Mouse (Mus musculus): ENCODE results near the gene Efna1.

Gene Efna1

DNA sequence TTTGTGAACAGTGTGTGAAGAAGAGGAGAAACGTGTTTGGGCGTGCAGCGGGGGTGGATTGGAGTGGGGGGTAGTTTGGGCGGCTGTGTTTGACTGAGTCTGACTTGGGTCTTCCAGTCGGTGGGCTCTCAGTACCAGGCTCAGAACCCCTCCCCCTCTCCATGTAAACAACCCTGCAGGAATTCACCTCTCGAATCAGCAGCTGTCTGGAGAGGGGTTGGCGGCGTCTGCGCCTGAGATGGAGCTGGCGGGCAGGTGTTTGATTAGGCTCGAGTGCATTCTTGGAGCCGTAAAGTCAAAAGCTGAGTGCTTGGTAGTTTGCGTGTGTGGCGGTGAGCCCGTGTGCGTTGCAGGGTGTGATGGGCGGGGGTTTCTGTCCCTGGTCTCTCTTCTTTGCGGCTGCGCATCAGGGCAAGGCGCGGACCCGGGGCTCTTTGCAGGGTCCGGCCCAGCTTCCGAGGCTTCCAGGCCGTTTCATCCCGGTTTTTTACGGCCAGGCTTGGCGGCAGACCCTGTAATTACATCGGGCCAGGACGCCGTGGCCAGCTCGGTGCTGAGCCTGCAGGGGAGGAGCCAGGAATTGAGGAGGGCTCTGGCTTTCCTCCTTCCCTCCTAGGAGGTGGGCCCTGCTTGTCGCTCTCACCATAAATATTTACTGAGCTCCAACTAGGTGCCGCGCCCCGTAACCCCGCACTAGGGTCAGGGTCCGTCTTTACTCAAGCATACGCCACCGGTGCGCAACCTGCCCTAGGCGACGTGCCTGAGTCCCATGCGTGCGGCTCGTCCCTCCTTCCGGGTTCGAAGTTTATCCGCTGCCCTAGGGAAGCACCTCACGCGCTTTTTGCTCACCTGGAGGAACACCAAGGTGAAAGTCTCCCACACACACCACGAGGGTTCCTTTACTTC lies at the start of gene Efna1:
Gene Efna1 (minus strand): TSS at position 537 of the 906 bp plus-strand sequence.
- no peak for DNase-seq

DNA sequence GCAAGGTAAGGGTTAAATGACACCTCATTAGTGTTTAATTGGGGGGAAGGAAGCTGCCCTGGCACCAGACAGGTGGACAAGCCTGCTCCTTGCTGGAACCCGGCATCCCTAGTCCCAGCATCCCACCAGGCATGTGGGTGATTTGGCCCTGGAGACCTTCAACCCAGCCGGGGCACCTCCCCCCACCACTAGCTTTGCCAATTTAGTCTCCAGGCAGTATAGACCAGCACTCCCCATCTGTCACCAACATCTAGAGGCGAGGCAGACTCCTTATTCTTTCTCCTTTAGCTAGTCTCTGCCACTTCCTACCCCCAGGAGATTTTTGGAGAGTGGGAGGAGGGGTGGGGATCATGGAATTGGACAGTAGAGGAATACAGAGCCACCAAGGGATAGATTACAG lies 49.4 kb upstream of the Efna1 start:
- no peak for DNase-seq

DNA sequence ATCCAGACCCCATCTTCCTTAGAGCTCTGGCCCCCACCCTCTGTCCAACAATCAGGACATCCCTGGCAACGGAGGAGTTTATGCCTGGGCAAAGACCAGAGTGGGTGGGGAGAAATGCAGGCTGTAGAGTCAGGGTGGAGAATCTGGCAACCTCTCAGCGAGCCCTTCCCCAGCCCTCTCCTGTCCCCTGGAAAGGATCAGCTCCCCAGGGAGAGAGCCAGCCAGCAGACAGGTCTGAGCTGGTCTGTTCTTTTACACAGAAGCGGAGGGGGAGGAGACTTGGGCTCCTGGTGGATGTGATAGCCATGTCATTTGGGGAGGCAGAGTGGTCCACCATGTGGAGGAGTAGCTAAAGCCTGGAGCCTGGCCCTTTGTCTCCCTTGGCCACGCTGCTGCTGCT lies 47.7 kb upstream of the Efna1 start:
- DNase-seq, result no peak

DNA sequence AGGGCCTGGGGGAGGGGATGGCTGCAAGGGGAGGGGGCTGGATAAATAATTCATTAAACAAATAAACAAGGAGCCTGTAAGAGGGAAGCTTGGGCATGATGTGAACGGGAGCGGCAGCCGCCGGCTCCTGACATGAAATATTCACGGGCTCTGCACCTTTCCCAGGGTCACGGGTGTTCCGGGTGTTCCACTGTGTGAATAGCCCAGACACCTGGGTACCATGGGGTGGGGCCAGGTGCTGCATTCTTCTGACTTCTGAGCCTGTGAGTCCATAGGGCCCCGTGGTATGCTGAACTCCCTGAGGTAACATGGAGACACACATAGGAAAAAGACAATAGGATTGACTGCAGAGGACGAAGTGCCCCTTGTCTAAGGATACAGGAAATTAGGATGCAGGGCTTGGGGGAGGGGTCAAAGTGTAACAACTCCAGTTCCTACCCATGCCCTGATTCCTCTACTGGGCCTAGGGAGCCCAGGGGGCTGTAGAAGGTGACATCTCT lies 46.5 kb upstream of the Efna1 start:
- no peak for DNase-seq

DNA sequence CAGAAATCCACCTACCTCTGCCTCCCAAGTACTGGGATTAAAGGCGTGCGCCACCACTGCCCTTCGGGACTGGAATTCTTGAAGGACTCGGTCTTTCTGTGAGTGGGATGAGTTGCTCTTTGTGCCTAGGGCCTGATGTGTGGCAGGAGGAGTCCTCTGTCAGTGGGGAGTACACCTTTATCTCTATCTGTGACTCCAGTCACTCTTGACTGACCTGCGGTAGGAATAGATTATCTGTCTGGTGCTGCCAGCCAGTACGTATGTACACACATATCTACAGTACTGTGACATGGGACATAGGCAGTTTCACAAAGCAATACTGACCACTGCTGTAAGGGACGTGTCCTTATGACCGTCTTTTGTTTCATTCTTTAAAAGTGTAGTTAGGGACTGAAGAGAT lies 44.9 kb upstream of the Efna1 start:
- no peak for DNase-seq

- DNase-seq, result peak; percentile 70 to 76
Measured at GRCm38 (mm10) chr3:89322514-89323165, 41.7 kb upstream of the Efna1 start, which contains the start of gene Efna3. Gene Efna3 (minus strand): TSS chr3:89322965.

DNA sequence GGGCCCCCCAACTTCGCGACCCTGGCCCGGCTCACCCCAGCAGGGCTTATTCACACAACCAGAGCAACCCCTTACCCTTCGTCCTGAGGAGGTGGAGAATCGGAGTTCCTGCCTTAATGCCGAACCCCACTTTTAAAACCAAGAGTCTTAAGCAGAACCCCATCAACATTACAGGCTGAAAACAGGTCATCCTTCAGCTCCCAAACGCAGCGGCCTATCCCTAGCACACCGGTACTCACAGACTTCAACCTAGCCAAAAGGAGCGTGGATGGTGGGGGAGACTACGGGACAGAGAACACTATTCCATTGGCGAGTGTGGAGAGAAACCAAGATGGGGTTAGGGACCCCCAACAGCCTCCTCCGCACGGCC lies 41.2 kb upstream of the Efna1 start:
- no peak for DNase-seq

GRCm38 (mm10) chr3:89321183-89322130 lies 40.5 kb upstream of the Efna1 start:
- DNase-seq, result peak in 1 of 2 experiments; percentile 26

DNA sequence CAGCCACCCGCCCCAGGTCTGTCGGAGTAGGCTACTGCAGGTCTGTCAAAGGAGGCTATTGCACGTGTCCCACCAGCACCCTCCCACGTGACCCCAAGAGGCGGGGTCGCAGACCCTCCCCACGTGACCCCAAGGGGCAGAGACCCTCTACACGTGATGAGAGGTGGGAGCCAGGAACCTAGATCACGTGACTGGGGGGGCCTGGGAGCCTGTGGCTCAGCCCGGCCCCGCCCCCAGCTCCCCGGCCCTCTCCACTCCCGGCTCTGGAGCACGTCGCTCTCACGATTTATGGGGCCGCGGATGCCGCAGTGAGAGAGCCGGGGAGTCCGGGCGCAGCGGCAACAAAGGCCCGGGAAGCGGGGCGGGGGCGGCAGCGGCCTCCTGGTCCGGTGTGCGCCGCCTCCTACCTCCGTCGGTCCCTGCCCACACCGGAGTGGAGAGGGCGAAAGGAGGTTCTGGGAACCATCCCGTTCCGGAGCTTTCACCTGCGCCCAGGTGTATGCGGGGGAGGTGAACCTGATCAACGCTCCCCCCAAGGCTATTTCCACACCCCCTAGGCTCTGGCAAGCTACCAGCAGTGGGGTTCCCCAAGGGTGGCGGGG lies 39.7 kb upstream of the Efna1 start:
- DNase-seq, result peak in 1 of 2 experiments; percentile 43

DNA sequence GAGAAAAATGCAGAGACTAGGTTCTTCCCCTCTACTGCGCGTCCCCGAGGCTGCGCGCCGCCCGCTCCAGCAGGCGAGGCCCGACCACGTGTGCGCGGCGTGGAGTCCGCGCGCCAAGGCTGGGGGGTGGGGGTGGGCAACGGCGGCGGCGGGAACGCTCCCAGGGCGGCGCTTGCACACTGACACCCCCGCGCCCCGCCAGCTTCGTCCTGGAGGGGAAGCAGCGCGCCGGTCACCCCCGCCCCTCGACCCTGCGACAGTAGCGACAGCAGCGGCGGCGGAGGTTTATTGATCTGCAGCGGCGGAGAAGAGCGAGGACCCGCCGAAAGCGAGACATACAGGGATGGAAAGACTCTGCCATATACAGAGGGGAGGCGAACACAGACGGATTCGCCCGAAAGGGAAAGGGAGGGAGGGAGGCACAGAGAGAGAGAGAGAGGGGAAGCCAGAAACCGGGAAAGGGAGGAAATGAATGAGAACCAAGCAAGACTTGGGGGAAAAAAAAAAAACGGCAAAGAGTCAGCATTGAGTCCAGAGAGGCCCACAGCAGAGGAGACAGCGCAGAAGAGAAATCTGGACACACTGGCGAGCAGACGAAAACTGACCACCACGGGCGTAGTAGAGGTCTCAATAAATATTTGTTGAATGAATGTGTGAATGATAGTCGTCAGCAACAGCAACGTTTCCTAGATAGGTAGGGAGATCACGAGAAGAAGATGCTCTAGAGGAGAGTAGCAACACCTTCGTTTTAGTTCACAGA lies 38.8 kb upstream of the Efna1 start:
- peak in 1 of 2 experiments; percentile 39 for DNase-seq

- no peak for DNase-seq
Measured at GRCm38 (mm10) chr3:89318971-89319590, 38.1 kb upstream of the Efna1 start.

- DNase-seq, result no peak
Measured at GRCm38 (mm10) chr3:89318316-89318715, 37.4 kb upstream of the Efna1 start.

- DNase-seq, result no peak
Measured at GRCm38 (mm10) chr3:89317246-89317645, 36.3 kb upstream of the Efna1 start.

- peak; percentile 71 to 76 for DNase-seq
Measured at GRCm38 (mm10) chr3:89316833-89317232, 35.9 kb upstream of the Efna1 start.

DNA sequence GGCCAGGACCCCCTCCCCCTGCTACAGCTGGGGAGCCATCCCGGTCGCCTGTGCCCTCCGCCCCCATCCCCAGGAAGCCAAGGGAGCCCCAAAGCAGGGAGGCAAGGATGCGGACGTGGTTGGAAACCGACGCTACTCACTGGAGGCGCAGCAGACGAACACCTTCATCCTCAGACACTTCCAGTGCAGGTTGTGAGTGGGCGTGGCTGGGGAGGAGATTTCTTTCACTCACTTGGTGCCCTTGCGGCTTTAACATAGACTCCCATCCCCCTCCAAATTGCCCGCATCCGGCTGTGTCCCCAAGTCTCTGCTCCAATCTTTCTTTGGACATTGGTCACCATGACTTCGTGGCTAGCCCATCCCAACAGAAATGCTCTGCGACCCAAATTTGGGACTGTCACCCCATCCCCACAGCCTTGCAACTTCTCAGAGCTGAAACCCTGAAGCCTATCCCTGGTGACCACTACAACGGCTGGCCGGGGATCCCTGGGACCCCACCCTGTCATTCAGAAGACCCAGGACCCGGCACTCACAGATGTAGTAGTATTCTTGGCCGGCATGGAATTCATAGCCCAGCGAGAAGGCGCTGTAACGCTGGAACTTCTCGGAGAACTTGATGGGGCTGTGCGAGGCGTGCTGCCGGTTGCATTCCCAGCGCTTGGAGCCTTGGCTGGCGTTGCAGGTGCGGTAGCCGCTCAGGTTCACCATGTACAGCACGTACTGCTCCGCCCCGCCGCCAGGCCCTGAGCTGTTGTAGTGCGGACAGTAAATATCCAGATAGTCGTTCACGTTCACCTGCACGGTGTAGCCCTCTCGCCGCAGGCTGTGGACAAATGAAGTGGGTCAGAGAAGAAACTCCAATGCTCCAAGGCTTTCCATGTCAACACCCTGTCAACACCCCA lies 35.2 kb upstream of the Efna1 start:
- DNase-seq, result peak in 1 of 2 experiments; percentile 23

DNA sequence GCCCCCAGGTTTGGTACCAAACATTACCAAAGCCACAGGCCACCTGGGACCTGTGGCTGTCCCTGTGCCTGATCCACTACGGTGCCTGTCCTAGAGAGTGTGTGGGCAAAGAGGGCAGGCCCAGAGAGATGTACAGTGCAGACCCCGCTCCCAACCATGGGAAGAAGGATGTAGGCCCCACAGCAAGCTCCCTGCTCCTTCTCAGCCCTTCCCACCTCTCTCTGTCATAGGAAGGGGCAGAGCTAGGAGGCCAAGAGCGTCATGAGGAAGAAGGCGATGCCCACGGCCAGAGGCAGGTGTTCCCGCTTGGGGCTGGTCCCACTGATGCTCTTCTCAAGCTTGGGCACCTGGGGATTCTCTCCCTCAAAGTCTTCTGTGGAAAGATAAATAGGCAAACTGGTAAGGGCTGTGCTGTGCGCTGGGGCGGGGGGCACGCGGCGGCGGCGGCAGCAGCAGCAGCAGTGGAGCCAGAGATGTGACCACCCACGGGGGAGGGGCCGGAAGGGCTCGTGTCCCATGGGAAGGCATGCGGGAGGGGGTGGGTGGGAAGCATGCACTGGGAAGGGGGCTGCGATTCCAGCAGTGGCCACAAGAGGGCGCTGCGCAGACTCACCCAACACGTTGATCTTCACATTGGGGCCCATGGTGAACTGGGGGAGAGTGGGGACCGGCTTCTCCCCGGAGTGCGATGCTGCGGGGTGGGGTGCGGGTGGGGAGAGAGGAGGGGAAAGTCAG lies 34.4 kb upstream of the Efna1 start:
- peak; percentile 65 for DNase-seq

DNA sequence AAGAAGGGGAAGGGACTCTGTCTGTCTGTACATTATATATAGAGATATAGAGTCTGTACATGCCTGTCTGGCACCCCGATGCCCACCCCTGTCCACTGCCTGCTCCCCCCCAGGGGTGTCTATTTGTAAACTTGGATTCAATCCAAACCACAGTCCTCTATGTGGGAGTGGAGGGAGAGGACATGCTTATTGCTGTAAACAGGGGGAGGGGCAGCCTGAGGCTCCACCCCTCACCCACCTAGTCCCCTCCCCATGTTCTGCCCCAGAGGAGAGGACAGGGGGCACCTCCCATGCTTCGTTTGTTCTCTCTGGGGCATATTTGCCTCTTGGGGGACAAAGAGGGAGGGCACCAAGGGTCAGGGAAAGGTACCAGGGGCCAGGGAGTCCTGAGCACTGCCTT lies 33.8 kb upstream of the Efna1 start:
- no peak for DNase-seq

- DNase-seq, result no peak
Measured at GRCm38 (mm10) chr3:89314340-89314739, 33.4 kb upstream of the Efna1 start.

DNA sequence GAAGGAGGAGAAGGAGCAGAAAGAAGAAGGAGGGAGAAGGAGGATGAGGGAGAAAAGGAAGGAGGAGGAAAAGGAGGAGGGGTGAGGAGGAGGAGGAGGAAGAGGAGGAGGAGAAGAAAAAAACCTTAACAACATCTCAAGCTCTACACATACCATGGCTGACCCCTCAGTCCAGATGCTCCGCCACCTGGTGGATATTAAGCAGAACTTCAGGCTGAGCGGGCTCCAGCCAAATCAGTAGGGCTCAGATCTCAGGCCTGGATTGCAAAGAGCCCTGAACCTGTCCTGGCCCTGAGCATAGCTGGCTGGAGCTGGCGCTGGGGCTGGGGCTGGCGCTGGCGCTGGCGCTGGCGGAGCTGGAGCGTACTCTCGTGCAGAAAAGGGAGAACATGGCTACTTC lies 27.1 kb upstream of the Efna1 start:
- DNase-seq, result peak; percentile 48 to 51
